Mouse (Mus musculus): Measurements from ENCODE around the gene Ifrd2. TPM values are rescaled to one million over a fixed set of nuclear protein-coding genes. Genes with fewer than 3 reads are reported as not detected.

Ifrd2 gene
- polyA plus RNA-seq, 1 experiment = 65.1 TPM

DNA sequence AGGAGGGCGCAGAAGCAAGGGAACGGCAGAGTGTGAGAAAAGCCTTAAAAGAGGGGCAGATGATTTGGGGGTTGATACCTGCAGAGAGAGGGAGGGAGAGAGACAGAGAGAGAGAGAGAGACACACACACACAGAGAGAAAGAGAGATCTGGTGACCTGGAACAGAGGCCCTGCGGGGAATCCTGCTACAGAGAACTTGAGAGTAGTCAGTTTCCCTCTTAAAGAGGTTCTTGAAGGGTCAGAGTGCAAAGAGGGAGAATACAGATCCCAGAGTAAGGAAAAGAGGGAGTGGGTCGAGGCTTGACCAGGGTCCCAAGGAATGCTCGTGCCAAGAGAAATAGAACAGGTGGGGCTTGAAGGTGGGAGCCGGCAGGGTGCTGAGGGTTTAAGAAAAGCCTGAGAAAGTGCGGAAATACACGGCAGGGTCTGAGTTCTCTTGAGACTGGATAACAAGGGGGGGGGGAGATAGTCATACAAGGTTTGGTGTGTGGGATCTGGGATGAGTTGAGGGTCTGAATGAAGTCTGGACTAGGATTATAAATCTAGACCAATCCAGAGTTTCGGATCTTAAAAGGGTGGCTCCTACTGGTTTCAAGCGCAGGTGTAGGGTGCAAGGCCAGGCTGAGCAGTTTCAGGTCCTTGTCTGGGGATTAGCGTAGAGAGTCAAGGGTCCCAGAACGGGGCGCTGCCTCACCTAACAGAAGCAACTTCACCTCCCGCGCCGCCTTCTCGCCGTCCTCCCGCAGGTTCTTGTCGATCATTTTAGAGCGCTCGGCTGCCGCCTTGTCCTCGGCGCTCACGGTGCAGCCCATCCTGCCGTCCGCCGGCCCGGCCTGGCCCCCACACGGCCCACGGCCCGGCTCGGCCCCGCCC lies 47.2 kb downstream of the Ifrd2 start:
- Histone ChIP-seq H3K36me3 (ENCODE audit: control insufficient read depth, insufficient read depth, low read length) (no peaks in the 10 kb centered on the region), H3K27me3 (ENCODE audit: control insufficient read depth, insufficient read depth, low read length) (no peaks in the 10 kb centered on the region), H3K4me3 (ENCODE audit: control insufficient read depth, insufficient read depth, low read length) (peak overlapping the region; percentile 85), H3K4me1 (replicated peaks; ENCODE audit: control insufficient read depth, insufficient read depth, low read length) (peaks cover 37% of the 10 kb centered on the region), H3K27ac (ENCODE audit: control insufficient read depth, insufficient read depth, low read length) (peak overlapping the region; percentile 77)
- TF ChIP-seq POLR2A (IDR thresholded peaks at IDR 0.05; ENCODE audit: control insufficient read depth, extremely low read depth, insufficient read depth, low read length, poor library complexity) (no peak), CTCF (IDR thresholded peaks at IDR 0.05; ENCODE audit: borderline replicate concordance, control insufficient read depth, extremely low read depth, insufficient read depth, low read length, poor library complexity) (no peak)
- peak; percentile 51 for DNase-seq
- WGBS = under 1% methylated on average over 35 of the region's 35 CpGs

DNA sequence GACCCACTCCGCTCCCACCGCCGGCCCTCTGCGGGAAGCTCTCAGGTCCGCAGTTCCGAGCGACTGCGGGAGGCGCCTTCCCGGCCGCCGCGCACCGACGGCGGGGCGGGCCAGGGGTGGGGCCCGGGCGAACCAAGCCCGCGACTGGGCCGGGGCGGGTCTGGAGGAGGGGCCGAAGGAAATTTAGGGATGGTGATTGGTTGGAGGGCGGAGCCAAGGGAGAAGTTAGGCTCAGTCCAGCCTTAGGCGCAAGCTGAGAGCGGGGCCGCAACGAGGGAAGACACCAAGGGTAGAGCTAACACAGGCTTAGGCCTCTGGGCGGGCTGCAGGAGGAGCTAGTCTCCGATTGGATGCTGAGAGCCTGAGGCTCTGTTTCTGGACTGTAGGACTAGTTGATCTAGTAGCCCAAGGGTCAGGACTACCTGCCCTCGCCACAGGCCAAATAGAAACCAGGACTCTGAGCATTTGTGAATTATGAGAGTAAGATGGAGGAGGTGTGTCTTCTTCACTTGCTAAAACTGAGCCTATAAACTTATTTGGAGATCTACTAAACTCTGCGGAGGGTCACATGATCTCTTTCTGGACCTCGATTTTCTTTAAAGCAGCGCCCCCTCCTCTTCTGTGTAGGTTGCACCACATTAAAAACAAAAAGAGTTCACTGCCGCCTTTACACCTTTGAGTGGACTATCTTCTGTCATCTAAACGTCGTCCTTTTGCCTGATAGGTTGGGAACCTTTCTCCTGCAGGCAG lies 48.0 kb downstream of the Ifrd2 start, which contains the start of gene Gnai2:
Gnai2 (minus strand) TSS at position 89 of the 750 bp plus-strand sequence.
- Histone ChIP-seq H3K36me3 (ENCODE audit: control insufficient read depth, insufficient read depth, low read length) (no peaks in the 10 kb centered on the region), H3K4me3 (ENCODE audit: control insufficient read depth, insufficient read depth, low read length) (peak within 1 kb of the TSS; percentile 85), H3K27me3 (ENCODE audit: control insufficient read depth, insufficient read depth, low read length) (no peaks in the 10 kb centered on the region), H3K27ac (ENCODE audit: control insufficient read depth, insufficient read depth, low read length) (peak within 1 kb of the TSS; percentile 77), H3K4me1 (replicated peaks; ENCODE audit: control insufficient read depth, insufficient read depth, low read length) (peaks cover 35% of the 10 kb centered on the region)
- peak; percentile 98 for DNase-seq
- 1% methylated on average over 38 of the region's 38 CpGs for WGBS
- TF ChIP-seq POLR2A (IDR thresholded peaks at IDR 0.05; ENCODE audit: control insufficient read depth, extremely low read depth, insufficient read depth, low read length, poor library complexity) (peak; percentile 98), CTCF (IDR thresholded peaks at IDR 0.05; ENCODE audit: borderline replicate concordance, control insufficient read depth, extremely low read depth, insufficient read depth, low read length, poor library complexity) (peak; percentile 65; the same call in 1 of the 2 replicates)

DNA sequence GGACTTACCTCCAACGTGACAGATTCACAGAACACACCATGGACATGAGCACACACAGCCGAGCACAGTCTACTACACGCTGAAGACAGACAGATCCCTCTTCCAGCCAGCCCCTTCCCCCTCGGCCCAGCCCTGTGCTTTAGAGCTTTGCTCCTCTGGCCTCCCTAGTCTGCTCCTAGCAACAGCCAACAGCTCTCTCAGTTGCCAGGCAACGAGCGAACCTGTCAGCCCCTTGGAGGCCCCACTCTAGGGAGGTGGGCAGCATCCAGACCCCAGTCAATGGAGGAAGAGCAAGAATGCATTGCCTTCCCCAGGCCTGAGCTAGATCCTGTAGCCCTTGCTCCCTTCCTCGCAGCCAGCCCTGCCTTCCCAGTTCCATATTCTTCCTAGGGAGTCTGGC lies 49.6 kb downstream of the Ifrd2 start:
- TF ChIP-seq POLR2A (IDR thresholded peaks at IDR 0.05; ENCODE audit: control insufficient read depth, extremely low read depth, insufficient read depth, low read length, poor library complexity) (no peak), CTCF (IDR thresholded peaks at IDR 0.05; ENCODE audit: borderline replicate concordance, control insufficient read depth, extremely low read depth, insufficient read depth, low read length, poor library complexity) (no peak)
- H3K27ac ChIP-seq (ENCODE audit: control insufficient read depth, insufficient read depth, low read length) = no peak overlapping the region
- peaks cover 24% of the 10 kb centered on the region for H3K4me1 ChIP-seq (replicated peaks; ENCODE audit: control insufficient read depth, insufficient read depth, low read length)
- H3K36me3 ChIP-seq (ENCODE audit: control insufficient read depth, insufficient read depth, low read length) = no peaks in the 10 kb centered on the region
- H3K4me3 ChIP-seq (ENCODE audit: control insufficient read depth, insufficient read depth, low read length) = no peak overlapping the region
- WGBS = 94% methylated on average over 7 of the region's 7 CpGs
- DNase-seq = no peak
- H3K27me3 ChIP-seq (ENCODE audit: control insufficient read depth, insufficient read depth, low read length) = no peaks in the 10 kb centered on the region

DNA sequence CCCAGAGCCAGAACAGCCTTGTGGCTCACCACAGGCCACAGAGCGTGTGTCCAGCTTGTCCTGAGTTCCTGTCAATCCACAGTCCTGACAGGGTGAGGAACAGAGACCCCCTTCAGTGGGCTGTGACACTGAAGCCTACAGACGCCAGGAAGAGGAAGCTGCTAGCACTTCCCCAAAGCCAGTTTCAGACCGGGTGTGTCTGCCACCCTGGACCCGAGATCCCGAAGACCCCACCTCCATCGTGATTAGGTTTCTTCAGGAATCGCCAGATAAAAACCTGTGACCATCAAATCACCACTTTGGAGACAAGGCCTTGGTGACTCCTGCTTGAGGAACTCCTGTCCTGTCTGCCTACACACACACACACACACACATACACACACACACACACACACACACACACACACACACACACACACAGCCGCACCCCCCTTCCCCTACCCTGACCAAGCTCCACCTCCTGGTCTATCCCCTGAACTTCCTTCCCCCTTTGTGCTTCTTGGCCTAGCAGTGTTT lies 52.9 kb downstream of the Ifrd2 start:
- Histone ChIP-seq H3K27ac (ENCODE audit: control insufficient read depth, insufficient read depth, low read length) (no peak overlapping the region), H3K4me1 (replicated peaks; ENCODE audit: control insufficient read depth, insufficient read depth, low read length) (peaks cover 21% of the 10 kb centered on the region), H3K4me3 (ENCODE audit: control insufficient read depth, insufficient read depth, low read length) (no peak overlapping the region), H3K36me3 (ENCODE audit: control insufficient read depth, insufficient read depth, low read length) (no peaks in the 10 kb centered on the region), H3K27me3 (ENCODE audit: control insufficient read depth, insufficient read depth, low read length) (no peaks in the 10 kb centered on the region)
- WGBS = 21% methylated on average over 8 of the region's 8 CpGs
- no peak for TF ChIP-seq CTCF (IDR thresholded peaks at IDR 0.05; ENCODE audit: borderline replicate concordance, control insufficient read depth, extremely low read depth, insufficient read depth, low read length, poor library complexity)
- peak; percentile 45 for DNase-seq

DNA sequence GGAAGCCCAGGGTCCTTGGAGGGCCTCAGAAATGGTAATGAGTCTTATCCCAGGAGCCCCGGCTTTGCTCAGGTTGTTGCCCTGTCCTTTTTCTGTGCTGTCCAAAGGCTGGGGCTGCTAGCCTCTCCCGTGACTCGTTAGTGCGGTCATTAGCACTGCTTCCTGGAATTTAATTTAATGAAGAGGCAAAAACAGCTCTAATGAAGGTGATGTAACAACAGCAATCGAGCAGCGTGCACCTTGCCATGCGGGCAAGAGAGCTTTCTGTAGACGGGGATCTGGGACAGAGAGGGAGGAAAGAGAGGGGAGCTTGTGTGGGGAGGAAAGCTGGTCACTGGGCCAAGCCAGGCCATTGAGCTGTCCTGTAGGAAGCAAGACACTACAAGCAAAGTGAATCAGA lies 54.2 kb downstream of the Ifrd2 start:
- WGBS = 94% methylated on average over 8 of the region's 8 CpGs
- Histone ChIP-seq H3K4me3 (ENCODE audit: control insufficient read depth, insufficient read depth, low read length) (no peak overlapping the region), H3K4me1 (replicated peaks; ENCODE audit: control insufficient read depth, insufficient read depth, low read length) (peaks cover 16% of the 10 kb centered on the region), H3K36me3 (ENCODE audit: control insufficient read depth, insufficient read depth, low read length) (no peaks in the 10 kb centered on the region), H3K27ac (ENCODE audit: control insufficient read depth, insufficient read depth, low read length) (no peak overlapping the region), H3K27me3 (ENCODE audit: control insufficient read depth, insufficient read depth, low read length) (no peaks in the 10 kb centered on the region)
- no peak for DNase-seq
- TF ChIP-seq CTCF (IDR thresholded peaks at IDR 0.05; ENCODE audit: borderline replicate concordance, control insufficient read depth, extremely low read depth, insufficient read depth, low read length, poor library complexity) (no peak), POLR2A (IDR thresholded peaks at IDR 0.05; ENCODE audit: control insufficient read depth, extremely low read depth, insufficient read depth, low read length, poor library complexity) (no peak)

Other genes starting within 250 kb of the Ifrd2 start
- 23.6 and 25.5 TPM in 2 replicates for gene Hemk1, start 249.3 kb upstream of the Ifrd2 start, polyA plus RNA-seq (2012; rRNA removed)
- 0.91 and 1.2 TPM in 2 replicates for gene 6430571L13Rik, start 247.0 kb upstream of the Ifrd2 start, polyA plus RNA-seq (2012; rRNA removed)
- 7.7 and 8.9 TPM in 2 replicates for gene Cacna2d2, start 188.0 kb upstream of the Ifrd2 start, polyA plus RNA-seq (2012; rRNA removed)
- gene Tmem115, start 53.7 kb upstream of the Ifrd2 start, polyA plus RNA-seq (2012; rRNA removed) = 49.6 and 55.7 TPM in 2 replicates
- 78.7 and 84.3 TPM in 2 replicates for gene Cyb561d2, start 45.4 kb upstream of the Ifrd2 start, polyA plus RNA-seq (2012; rRNA removed)
- gene Nprl2, start 45.4 kb upstream of the Ifrd2 start, polyA plus RNA-seq (2012; rRNA removed) = 74.5 and 83.5 TPM in 2 replicates
- gene Zmynd10, start 40.3 kb upstream of the Ifrd2 start, polyA plus RNA-seq (2012; rRNA removed) = 2.9 and 3.4 TPM in 2 replicates
- gene Rassf1, start 36.1 kb upstream of the Ifrd2 start, polyA plus RNA-seq (2012; rRNA removed) = 48.8 and 50.8 TPM in 2 replicates
- 67.3 and 68.1 TPM in 2 replicates for gene Tusc2, start 24.4 kb upstream of the Ifrd2 start, polyA plus RNA-seq (2012; rRNA removed)
- 35.6 and 39.8 TPM in 2 replicates for gene Hyal2, start 19.7 kb upstream of the Ifrd2 start, polyA plus RNA-seq (2012; rRNA removed)
- 8.3 and 10.9 TPM in 2 replicates for gene Hyal1, start 10.7 kb upstream of the Ifrd2 start, polyA plus RNA-seq (2012; rRNA removed)
- 102 and 103 TPM in 2 replicates for gene Naa80, start 8.8 kb upstream of the Ifrd2 start, polyA plus RNA-seq (2012; rRNA removed)
- gene Hyal3, start 6.8 kb upstream of the Ifrd2 start, polyA plus RNA-seq (2012; rRNA removed) = 2.4 TPM in 2 replicates
- gene Sema3b, start 21.6 kb downstream of the Ifrd2 start, polyA plus RNA-seq (2012; rRNA removed) = 4.3 and 4.9 TPM in 2 replicates
- gene Gnai2, start 47.7 kb downstream of the Ifrd2 start, polyA plus RNA-seq (2012; rRNA removed) = 1,154 and 1,267 TPM in 2 replicates
- gene Slc38a3, start 81.9 kb downstream of the Ifrd2 start, polyA plus RNA-seq (2012; rRNA removed) = 9.1 and 11.2 TPM in 2 replicates
- 0.13 and 0.34 TPM in 2 replicates for gene Gnat1, start 92.1 kb downstream of the Ifrd2 start, polyA plus RNA-seq (2012; rRNA removed)
- gene Sema3f, start 122.8 kb downstream of the Ifrd2 start, polyA plus RNA-seq (2012; rRNA removed) = 35.5 and 41.3 TPM in 2 replicates
- 176 and 197 TPM in 2 replicates for gene Rbm5, start 183.4 kb downstream of the Ifrd2 start, polyA plus RNA-seq (2012; rRNA removed)

All from thymus, adult 2 months (tissue).